Mouse (Mus musculus) testis, postnatal 10 days (tissue): ENCODE measurements around the gene Gm21060.
"Not testable (repeated sequence)": the region's sequence is repeated elsewhere in the genome, so short reads cannot be mapped to it uniquely, and the experiment has no call there.

ENCODE experiments used
- DNase-seq: peaks from one replicate; pipeline ENCODE4 v3.0.0; 2021; ENCODE audit warnings: low spot score

The Gm21060 gene

DNA sequence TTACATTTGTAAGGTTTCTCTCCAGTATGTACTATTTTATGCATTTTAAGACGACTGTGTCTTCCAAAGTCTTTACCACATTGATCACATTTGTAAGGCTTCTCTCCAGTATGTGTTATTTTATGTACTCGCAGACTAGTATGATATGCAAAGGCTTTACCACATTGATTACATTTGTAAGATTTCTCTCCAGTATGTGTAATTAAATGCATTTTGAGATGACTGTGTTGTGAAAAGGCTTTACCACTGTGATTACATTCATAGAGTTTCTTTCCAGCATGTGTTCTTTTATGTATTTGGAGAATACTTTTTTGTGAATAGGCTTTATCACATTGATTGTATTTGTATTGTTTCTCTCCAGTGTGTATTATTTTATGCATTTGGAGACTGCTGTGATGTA, at the start of gene Gm21060:
Gene Gm21060 (minus strand): TSS at position 101 of the 400 bp plus-strand sequence.
- DNase-seq = no peak

DNA sequence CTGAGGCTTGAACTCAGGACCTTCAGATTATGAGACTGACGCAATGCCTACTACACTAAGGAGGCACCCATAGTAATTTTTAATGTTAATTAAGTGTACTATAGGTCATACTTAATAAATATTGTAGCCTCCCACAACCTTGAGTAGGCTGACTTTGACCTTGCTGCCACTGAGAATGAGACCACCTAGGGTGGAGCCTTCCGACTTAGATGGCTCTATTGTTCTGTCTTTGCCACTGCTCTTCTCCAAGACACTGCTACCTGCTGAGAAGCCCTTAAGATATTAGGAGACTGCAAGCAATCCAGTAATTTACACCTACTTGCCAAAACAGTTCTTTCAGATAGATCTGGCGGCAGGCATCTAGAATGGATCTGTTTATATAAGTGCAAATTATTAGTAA, 24.0 kb upstream of the Gm21060 start:
- DNase-seq = not testable (repeated sequence)

DNA sequence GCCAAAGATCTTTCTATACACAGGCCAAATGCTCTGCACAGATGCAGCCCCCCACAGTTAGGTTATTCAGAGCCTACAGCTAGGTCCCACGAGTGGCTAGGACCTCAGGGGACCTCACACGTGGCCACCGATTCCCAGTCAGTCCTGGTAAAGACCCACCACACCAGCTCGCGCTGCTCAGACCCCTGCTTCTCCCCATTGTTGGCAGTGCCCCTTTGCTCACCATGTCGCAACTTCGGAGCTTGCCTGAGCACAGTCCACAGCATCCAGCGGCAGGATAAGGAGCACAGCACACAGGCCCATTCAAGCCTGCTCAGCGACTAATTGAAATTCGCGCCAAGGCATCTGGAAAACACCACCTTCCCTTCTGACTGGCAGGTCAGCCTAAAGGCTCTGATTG, 16.3 kb upstream of the Gm21060 start:
- not testable (repeated sequence) for DNase-seq

DNA sequence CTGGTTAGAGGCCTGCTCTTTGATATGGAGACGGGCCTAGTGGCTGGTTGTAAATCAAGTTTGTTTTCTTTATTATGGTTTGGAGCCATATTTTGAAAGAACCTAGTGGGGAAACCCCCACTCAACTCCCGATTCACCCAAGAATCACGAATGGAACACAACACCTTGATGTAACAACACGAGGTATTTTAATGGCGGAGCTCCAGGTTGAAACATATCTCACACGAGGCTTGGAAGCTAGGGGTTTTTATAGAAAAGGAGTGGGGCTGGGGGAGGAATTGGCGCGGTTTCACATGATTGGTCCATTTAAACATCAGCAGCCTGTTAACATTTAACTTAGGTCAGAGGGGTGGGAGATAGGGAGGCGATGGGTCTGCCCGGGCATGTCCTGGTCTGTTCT, 15.5 kb upstream of the Gm21060 start:
- DNase-seq = not testable (repeated sequence)

DNA sequence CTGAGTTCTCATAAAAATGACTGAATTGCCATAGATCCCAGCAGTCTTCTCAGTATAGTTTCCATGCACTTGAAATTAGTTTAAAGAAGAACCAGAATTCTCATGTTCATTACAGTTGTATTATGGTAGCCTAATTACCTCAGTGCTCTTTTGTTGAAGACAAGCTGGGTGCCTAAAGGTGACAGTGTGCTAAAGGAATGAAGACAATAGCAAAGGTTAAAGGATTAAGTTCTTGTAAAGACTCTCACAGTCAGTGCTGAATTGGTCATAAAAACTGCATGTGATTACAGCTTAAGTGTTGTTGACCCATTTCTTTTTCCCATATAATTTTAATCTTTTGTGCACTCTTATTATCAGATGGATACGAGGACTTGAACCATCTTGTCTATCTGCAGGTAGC, 11.2 kb upstream of the Gm21060 start:
- DNase-seq = not testable (repeated sequence)

DNA sequence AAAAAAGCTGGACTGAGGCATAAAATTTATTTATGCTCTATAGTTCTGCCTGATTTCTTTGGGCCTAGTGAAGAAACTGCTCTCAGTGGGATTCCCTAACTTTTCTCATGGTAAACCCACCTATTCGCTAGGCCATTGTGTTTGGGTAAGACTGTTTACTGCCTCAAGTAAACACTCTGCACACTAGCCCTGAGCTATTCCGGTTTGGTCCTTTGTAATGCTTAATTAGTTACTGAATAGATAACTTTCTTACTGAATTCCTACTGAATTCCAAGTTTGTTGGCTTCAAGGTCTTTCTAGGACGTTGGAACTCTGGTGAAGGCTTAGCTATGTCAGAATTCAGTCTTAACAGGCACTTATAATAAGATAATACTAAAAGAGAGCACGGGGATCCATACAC, 11.8 kb downstream of the Gm21060 start:
- DNase-seq = not testable (repeated sequence)

DNA sequence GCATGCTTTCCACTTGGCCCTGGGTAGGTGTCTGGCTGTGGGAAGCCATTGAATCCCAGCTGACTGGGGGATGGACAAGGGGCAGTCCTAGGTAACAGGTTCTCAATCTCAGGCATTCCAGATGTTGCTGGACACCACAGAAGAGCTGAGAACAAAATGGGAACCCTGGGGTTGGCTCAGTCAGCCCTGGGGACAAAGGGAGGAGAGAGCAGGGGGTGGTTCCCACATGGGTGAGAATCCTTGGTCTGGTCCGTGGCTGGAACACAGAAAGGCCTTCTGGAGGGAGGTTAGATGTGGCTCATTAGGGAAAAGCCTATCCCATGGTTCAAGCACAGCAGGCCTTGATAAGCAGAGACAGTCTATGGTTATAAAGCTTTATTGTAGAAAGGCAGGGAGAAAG, 13.3 kb downstream of the Gm21060 start:
- no peak for DNase-seq

DNA sequence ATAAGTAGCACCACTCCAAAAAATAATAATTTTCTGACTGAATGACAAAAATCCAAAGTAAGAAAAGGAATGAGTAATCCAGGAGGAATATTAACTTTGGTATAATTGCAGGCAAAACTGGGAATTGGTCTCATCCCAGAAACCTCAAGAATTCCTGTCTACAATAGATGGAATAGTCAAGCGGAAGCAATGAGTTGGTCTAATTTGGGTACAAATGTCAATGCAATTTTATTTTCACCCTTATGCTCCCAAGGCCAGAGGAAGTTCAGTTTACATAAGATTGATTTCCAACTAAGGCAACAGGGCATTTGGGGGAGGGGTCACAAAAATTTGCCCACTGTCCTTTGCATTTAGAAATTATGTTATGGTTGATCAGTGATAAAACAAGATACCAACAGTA, 21.4 kb downstream of the Gm21060 start:
- DNase-seq = no peak

DNA sequence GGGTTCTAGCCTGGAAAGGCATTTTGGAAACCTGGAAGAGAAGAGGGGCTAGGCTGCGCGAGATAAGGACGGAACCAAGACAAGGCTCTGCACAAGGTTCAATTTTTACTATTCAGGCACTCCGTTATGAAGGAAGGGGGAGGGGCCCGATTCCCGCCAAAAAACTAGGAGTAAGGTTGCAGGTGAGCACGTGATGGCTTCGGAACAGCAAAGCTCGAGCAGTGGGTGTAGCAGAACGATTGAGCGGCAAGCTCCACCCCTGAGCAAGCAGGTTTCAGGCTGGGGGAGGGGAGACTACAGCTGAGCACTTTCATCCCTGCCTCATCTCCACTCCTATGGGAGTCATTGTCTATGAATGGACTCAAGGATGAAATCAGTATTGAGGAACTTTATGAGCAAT, 27.7 kb downstream of the Gm21060 start:
- not testable (repeated sequence) for DNase-seq

DNA sequence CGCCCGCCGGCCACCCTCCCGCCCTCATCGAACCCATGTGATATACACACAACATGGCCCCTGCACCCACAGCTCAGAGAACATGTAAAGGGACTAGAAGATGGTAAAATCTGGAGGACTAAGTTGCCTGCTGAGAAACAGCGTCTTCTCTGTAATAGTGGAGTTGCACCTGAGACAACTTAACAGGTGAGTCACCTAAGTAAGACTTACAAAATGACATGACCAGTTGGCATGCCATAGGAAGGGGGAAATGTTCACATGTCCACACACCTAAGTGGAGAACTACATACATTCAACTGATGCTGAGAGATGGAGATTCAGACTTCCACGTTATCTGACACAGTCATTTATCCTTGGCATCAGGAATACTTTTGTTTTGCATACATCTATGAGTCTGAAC, 29.7 kb downstream of the Gm21060 start:
- no peak for DNase-seq

DNA sequence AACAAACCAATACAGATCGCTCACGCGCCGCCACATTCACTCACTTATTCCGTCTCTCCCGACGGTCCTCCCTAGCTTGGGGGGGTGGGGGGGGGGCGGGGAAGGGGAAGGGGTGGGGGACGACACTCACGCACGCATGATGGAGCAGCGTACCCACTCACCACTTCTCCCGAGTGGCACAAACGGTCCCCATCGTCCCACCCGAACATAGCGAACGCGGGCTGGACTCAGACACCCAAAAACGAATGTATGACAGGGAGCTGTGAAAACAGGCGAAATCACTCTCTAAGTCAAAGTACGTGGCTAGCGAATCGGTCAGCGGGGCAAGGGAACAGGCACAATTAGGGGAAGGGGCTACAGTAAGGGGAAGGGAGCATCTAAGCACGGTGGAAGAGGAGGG, 30.2 kb downstream of the Gm21060 start:
- DNase-seq = peak; percentile 52

DNA sequence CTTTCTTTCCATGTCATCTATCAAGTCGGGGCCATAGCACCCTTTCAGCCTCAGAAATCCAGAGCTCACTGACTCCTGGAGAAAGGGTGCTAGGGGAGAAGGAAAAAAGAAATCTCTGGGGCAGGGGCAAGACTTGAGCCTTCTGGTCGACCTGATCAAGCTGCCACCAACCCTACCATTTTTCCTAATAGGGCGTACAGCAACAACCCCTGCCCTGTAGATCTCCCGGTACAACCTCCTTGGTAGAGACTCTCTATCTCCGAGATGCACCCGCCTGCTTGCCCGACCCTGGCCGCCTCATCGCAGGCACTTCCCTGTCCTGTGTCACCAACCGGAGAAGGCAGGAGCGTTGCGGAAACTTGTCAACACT, 30.6 kb downstream of the Gm21060 start:
- DNase-seq = peak; percentile 72

DNA sequence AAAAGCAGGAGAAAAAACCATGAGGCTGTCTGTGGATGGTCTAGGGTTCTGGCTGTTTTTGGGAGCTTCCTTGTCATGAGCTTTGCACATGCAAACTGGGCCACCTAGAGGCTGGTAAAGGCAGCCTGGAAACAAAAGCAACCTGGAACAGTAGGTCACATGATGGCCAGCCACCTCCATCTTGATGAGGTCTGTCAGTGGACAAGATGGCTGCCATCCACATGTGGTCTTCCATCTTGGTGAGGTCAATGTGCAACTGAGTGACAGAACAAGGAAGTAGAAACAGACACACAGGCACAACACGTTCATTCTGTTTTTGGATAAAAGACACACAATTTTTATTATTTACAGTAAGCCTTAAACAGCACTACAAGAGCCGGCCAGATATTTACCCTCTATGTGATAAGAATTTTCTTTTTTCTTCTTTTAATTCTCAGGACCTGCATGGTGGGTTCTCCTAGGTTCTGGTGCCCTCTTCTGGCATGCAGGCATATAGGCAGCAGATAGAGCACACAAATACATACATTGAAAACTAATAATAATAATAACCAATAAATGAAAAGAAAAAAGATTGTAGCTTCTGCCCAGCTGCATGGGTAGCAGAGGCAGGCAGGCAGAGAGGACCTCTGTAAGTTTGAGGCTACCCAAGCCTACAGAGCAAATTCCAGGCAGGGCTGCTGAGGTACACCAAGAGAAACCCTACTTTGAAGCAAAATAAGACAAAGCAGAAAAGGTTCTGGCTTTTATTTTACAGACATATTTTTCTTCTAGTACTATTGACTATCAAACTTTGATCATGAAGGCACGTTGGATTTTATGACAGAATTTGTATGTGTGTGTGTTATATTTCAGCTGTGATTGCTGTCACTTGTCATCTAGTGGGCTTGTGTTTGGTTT, 31.3 kb downstream of the Gm21060 start:
- DNase-seq = peak; percentile 80

DNA sequence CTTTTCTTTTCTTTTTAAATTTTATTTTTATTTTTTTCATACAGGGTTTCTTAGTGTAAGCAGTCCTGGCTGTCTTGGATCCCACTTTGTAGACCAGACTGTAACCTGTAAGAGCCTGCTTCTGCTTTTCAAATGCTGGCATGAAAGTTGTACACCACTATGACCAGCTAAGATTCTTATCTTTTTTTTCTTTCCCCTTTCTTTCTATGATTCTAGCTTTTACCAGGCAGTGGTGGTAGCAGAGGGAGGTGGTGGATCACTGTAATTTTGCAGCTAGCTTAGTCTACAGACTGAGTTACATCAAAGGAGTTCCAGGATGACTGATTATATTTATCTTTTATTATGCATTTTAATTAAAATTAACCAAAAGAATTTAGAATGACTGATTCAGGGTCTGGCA, 31.9 kb downstream of the Gm21060 start:
- no peak for DNase-seq

DNA sequence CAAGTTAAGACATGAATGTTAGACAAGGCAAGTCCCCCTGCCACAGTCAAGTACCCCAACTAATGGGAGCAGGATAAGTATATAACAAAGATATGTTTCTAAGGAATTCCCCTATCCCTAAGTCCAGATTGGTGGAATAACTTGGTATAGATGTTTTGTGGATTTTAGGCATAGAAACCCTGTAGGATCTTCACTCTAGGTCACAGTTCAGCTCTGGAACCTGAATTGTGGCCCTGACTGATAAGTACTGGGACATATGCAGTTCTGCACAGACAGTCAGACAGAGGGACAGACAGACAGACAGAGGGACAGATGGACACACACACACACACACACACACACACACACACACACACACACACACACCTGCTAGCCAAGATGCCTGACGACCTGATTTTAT, 32.6 kb downstream of the Gm21060 start:
- no peak for DNase-seq

DNA sequence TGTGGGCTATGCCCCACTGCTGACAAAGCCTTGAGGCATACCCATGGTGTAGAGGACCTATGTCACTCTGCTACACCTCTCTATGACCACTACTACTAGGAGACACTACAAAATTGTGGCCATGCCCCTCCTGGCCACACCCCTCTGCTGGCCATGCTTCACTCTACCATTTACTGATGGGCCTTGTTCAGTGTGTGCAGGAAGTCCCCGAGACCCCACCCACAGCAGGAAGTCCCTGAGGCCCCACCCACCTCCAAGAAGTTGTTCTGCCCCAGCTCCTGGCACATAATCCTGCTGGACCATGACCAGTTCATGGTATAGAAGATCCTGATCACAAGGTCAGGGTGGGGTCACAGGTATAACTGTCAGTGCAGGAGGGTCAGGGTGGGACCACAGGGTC, 35.6 kb downstream of the Gm21060 start:
- DNase-seq = no peak

DNA sequence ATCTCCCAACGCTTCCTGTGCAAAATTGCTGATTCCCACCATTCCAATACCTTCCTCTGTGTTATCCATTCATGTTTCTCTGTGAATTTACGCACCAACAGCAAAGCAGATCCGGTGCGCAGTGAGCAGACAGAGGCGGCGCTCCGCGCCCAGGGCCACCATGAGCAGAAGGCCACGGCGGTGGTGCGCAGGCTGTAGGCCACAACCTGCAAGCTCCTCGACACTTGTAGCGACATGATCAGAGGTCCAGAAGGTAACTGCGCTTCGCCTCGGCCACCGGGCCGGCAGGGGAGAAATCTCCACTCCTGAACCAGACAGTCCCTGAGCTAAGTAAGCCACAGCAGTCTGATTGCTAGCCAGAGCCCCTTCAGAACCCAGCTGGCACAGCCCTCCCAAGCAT, 39.1 kb downstream of the Gm21060 start:
- DNase-seq = no peak

DNA sequence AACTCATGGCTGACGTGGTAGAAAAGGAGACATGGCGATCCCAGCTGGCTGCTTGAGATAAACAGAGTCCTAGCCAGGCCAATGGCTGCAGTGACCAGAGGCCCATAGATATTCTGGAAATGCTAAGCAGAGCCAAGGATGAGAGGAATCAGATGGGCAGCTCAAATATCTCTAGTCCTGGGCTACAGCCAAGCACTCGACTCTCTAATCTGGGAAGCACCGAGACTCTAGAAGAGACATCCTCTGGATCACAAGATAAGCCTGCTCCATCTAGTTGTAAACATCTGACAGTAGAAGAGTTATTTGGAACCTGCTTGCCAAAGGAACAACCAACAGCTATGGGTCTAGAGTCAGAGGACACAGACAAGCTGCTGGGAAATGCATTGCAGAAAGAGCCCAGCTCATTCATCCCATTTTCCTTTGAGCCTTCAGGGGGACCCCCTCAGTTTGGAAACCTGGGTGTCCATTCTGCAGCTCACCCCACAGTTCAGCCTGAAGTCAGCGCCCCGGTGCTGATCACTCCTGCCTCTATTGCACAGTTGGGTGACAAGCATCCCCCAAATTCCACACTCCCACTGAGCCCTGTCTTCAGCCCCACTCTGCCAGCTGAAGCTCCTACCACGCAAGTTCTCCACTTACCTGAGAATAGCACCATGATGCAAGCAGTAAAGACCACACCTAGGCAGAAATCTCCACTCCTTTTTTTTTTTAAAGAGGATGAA, 40.5 kb downstream of the Gm21060 start:
- DNase-seq = no peak

DNA sequence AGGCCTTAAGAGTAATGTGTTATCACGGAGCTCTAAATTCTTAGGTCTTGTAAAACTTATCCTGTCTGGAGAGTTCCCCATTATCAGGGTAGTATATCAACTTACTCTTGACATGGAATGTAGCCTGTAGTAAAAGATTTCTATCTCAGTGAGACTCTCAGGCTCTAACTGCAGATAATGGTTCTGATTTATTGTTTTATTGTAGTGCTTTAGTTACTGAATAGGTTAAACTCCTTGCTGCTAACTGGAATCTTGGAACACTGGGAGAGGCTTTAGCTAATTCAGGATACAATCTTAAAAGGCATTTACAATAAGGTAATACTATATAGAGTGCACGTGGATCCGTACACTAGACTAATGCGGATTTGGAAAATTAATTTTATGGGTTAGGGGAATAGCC, 49.5 kb downstream of the Gm21060 start:
- not testable (repeated sequence) for DNase-seq
